Mouse (Mus musculus): Measurements from ENCODE around the gene Mfsd6l.

Mfsd6l gene

DNA sequence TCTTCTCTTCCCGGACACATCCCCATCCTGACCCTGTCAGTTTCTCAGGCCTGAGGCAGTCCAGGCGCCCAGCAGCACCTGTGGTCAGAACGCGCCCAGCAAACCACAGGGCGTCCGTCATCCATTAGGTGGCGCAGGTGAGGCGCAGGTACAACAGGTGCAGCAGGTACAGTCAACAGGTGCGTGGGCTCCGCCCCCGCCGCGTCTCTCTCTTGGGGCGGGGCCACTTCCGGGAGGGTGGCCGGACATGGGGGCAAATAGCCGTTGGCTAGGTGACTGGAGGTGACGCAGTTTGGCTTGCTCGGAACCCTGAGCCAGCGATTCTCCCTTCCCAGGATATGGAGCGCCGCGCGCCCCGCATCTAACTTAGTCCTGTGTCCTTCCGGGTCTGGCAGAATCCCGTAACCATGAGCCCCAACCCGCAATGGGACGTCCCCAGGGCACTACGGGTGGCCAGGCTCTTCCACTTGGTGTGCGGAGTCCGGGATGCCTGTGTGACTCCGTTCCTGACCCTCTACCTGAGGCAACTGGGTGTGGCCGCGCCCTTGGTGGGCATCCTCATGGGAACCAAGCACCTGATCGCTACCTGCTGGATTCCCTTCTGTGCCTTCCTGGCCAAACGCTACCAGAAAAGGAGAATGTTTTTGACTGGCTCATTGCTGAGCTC lies at the start of gene Mfsd6l:
TSS of gene Mfsd6l (plus strand) at position 269 of the 667 bp plus-strand sequence.
- DNase-seq (ENCODE audit: low spot score in 2 of 2) = no peak

DNA sequence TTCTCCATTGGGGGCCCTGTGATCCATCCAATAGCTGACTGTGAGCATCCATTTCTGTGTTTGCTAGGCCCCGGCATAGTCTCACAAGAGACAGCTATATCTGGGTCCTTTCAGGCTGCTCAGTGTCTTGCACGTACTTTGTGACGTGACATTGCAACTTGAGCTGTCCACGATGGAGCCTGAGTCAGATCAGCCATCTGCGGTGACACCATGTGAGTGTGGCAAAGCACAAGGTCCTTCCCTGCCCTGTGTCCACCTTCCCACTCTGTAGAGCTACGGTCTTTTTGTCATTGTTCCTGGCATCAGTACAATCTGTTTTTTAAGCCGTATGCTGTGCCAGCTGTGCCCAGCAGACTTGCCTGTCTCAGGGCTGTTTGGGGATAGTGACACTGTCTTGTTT lies 48.7 kb upstream of the Mfsd6l start:
- no peak for DNase-seq (ENCODE audit: low spot score in 2 of 2)

DNA sequence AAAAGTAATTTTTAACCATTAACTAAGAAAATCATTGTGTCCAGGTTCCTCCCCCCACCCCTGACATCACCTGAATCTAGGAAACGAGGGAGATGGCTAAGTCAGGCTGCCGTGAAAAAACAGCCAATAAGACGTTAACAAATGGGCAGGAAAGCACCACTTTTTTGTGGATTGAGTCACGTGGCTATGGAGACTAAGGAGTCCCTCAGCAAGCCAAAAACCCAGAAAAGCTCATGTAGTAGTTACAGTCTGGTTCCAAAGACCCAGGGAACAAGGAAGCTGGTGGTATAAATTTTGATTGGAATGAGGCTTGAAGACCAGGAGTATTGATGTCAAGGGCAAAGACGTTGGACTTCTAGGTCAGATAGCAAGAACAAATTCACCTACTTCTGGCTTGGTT lies 47.4 kb upstream of the Mfsd6l start:
- no peak for DNase-seq (ENCODE audit: low spot score in 2 of 2)

DNA sequence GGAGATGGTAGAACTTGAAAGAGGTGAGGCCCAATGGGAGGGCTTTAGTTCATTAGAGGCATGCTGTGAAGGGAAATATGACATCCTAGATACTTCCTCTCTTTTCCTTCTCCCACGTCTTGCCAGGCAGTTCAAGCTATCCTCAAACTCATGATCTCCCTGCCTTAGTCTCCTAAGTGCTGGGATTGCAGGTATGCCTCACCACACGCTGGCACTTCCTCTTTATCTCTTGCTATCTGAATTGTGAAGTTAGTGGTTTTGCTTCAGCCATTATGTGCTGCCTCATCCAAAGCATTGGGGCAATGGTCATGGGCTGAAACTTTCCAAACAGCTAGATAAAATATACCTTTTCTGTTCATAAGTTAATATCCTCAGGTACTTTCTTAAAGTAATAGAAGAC lies 46.8 kb upstream of the Mfsd6l start:
- no peak for DNase-seq (ENCODE audit: low spot score in 2 of 2)

DNA sequence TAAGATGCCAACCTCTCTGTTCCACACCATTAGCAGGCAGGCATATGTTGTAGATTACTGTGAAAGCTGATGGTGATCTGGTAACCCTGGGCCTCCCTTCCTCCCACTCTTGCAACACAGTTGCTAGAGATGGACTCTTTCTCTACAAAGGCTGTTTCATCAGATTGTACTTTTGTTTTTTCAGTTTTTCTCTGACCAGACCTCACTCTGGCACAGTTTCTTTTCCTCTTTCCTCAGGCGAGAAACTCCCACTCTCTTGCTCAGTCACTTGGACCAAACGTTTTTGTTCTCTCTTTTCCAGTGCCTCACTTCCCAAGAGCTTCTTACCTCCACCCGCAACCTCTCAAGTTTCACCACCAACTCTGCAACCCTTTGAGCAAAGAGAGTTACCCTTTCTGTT lies 42.0 kb upstream of the Mfsd6l start:
- DNase-seq (ENCODE audit: low spot score in 2 of 2) = no peak

DNA sequence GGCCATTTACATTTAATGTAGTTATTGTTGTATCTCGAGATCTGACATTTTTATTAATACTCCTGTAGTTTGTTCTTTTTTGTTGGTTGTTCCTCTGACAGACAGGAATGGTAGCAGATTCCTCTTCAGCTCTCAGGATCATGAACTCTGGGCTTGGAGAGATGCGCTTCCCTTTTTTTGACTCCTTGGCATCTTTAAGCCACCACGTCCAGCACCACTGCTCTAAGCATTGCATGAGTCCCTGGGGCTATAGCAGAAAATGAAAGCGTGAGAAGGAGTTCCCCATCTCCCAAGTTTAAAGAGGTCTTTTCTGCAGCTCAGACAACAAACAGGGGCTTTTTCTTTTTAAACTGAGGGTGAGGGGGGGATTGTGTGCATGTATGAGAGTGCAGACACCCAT lies 36.6 kb upstream of the Mfsd6l start:
- no peak for DNase-seq (ENCODE audit: low spot score in 2 of 2)

DNA sequence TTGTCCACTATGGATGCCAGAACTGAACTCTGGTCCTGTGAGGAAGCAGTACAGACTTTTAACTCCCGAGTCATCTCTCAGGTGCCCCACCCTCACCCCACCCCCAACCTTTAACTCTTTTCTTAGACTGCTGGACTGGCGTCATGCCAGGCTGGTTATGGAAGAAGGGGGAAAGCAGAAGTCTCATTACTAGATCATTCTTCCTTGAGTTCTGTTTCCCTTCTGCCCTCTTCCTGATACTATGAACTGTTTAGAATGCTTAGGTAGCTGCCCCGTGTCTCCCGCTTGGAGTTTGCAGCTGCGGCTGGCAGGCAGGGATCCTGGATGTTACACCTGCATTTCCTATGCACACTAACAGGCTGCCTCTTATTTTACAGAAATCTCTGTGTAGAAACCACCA lies 36.2 kb upstream of the Mfsd6l start:
- DNase-seq (ENCODE audit: low spot score in 2 of 2) = no peak

DNA sequence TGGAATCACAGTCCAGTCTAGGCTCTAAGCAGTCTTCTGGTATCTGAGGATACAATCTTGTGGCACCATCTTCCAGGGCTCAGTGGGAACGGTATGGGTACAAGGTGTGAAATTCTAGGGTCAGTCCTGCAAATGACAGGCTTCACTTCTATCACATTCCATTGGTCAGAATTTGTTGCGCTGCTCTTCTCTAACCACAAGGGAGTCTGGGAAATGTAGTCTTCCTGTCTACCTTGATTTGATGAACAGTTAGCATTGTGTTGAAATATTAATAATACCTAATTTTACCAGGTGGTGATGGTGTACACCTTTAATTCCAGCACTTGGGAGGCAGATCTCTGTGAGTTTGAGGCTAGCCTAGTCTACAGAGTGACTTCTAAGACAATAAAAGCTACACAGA lies 35.5 kb upstream of the Mfsd6l start:
- no peak for DNase-seq (ENCODE audit: low spot score in 2 of 2)

DNA sequence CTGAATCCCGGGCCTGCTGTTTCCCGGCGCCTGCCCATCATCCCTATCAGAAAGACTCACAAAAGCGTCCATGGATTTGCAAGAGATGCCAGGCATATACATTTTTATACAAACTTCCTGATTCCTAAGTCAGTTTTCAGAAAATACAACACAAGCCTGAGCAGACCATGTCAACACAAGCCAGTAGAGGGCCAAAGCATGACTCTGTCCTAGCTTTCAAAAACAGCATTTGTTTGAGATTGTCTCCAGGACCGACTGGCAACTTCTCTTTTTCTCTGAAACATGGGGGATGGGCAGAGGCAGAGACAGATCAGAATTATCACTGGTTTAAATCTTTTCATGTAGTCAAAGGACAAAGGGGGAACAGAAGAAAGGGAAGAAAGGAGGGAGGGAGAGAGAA lies 34.6 kb upstream of the Mfsd6l start:
- no peak for DNase-seq (ENCODE audit: low spot score in 2 of 2)

DNA sequence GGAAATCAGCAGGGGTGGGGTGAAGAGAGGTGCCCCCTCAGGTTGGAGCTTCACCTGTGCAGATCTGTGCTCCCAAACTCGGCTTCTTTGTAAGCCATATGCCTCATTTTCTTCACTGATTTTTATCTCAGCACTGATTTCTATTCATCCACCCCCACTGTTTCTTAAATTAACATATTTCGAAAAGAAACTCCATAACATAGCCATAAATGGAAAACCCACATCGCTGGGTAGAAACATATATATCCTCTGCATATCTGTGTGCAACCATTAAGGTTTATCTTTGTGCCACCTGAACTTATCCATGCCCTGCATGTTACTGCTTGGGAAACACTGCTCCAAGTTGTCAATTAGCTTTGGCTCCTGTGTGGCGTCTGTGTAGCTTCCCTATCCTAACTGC lies 29.5 kb upstream of the Mfsd6l start:
- no peak for DNase-seq (ENCODE audit: low spot score in 2 of 2)

DNA sequence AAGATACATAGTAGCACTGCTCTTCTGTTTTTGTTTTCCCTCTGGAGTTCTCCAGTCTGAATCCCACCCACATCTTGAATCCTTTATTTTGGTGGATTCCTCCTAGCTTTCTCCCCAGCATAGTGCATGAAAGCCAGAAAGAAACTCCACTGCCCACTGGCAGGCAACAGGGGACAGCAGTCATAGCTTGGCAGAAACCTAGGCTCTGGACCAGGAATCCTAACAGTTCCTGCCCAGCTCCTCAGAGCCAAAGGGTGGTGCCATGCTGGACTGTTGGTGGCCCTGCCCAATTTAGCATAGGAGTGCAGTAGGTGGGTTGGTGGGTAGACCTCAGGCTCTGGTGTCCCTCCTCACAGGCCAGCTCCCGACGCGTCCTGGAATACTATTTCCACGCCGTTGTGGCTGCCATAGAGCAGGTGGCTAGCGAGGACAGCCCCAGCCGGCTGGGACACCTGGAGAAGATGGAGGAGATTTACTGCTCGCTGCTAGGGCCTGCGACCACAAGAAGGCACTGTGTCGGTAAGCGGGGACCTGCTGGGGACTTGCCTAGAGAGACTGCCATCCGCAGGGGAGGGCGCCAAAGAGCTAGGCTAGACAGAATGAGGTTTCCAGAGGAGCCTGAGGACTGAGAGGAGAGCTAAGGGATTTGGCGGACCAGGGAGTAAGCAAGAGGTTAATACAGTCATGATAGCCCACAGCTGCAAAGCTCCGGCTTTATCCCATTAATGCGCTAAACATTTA lies 24.8 kb upstream of the Mfsd6l start:
- DNase-seq (ENCODE audit: low spot score in 2 of 2) = peak in 1 of 2 experiments; percentile 33

DNA sequence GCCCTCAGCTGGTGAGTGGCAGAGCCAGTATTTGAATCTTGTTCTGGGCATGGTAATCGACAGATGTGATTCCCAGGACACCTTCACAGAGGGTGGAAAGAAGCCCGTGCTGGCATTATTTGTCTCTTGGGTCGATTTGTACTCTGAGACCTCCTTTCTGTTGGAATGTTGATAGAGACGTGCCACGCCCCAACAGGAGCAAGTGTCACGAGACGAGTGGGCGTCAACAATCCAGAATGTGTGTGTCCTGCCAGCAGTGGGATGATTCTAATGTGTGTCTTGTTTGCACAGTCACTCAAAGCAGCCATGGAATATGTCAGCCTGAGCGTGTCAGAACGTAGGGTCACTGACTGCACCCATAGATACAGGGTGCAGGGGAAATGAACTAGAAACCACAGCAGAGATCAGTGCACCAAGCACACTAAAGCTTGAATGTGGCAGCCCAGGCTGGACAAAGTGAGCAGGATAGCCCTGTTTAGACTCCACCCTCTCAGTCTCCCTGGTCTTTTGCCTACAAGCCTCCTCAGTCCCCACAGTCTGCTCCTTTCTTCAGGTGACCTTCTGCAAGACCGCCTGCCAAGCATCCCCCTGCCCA lies 23.9 kb upstream of the Mfsd6l start:
- no peak for DNase-seq (ENCODE audit: low spot score in 2 of 2)

DNA sequence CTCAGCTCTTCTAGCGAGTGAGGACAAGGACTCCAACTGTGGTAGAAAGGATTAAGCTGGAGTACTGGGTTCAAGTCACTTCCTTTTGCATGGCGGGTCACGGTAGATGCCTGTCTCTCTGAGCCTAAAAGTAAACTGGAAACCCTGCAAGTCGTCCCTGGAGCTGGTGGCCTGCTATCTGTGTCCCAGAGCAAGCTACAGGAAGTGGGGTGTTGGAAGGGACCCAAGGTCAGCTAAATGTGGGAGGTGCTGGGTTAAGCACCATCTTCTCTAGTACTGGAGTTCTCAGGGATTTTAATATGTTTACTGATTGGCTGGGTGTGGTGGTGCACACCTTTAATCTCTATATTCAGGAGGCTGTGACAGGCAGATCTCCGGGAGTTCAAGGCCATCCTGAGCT lies 23.2 kb upstream of the Mfsd6l start:
- no peak for DNase-seq (ENCODE audit: low spot score in 2 of 2)

DNA sequence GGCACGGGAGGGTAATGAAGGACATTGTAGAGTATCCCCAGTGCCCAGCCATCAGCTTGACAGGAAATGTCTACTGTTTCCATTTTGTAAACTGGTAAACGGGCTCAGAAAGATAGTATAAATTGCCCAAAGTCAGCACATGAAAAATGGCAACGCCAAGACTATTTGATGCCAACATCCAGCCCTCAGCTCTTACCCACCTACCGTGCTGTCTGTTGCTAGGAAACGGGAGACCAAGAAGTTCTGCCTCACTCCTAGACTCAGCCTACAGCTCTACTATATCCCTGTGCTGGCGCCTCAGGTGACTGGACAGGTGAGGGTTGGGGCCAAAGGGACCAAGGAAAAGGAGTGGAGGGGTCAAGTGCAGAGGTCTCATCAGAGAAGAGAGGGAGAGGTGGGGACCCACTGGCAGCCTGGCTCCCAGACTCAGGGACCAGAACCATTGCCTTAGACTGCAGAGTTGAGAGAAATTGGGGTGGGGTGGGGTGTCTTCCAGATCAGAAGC lies 22.0 kb upstream of the Mfsd6l start:
- DNase-seq (ENCODE audit: low spot score in 2 of 2) = no peak

DNA sequence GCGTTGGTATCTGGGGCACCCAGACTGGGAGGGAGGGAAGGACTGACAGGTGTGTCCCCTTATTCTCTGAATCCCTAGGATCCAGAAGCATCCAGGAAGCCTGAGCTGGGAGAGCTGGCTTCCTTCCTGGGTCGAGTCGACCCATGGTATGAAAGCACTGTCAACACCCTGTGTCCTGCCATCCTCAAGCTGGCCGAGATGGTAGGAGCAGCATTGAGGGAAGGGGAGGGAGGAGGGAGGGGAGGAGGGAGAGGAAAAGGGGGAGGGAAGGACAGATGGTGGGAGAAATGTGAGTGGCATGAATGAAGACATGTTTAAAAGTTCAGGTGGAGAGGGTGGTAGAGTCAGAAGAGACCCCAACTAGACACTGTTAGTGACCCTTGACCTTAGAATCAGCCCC lies 20.0 kb upstream of the Mfsd6l start:
- DNase-seq (ENCODE audit: low spot score in 2 of 2) = no peak

DNA sequence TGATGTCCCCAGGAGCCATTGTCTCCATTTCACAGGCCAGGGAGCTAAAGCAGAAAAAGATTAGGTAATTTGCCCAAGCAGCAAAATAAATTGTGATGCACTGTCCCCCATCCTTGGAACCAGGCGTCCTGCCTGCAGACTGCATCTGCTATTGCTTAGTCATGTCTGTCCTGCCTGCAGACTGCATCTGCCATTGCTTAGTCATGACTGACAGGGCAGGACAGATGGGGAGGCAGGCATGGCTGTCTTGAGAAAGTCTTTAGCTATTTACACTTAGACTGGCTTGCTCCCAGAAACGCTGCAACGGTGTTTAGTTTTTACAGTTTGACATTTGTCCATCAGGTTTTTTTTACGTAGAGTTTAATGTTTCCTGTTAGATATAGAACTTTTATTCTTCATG lies 19.5 kb upstream of the Mfsd6l start:
- DNase-seq (ENCODE audit: low spot score in 2 of 2) = no peak

DNA sequence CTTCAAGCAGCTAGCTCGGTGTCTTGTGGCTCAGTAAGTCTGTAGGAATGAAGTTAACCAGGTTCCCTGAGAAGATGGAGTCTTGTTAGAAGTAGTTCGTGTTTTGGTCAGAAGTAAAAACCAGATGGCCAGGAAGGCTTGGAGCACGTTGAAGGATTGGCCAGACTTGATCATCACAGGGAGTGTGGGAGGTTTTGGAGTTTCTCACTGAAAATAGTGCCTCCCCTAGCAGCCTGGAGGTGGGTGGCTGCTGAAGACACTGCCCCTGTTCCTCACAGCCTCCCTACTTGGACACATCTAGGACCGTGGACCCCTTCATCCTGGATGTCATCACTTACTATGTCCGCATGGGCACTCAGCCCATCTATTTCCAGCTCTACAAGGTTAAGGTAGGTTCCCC lies 16.4 kb upstream of the Mfsd6l start:
- DNase-seq (ENCODE audit: low spot score in 2 of 2) = no peak

DNA sequence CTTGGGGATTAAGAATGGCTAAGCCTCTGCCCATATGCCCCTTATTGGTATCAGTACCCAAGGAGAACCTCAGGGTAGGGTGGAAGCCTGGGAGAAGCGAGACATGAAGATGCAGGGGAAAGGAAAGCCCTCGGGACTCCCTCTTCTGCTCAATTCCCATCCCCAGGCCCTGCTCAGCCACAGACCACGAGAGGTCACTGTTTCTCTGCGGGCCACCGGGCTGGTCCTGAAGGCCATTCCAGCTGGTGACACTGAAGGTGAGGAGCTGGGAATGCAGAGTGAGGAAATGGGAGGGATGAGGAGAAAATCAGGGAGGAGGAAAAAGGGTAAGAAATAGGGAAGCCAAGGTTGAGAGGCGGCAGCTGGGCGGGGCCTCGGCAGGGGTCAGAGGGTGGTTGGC lies 11.4 kb upstream of the Mfsd6l start:
- no peak for DNase-seq (ENCODE audit: low spot score in 2 of 2)

DNA sequence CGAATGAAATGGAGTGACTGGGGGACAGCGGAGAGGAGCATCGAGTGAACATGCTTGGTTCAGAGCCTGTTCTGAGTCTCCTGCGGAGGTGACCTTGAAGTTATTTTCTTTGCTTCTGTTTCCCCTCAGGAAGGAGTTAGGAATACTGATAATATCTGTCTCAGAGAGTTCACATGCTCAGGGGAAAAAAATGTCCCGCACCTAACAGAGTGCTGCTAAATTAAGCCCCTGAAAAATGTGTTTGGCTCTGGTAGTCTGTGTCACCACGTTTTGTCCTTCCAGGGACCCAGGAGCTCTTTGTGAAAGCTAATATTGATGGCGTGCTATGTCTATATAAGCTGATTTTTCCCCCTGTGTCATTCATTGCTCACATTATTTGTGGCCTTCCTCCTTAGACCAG lies 10.8 kb upstream of the Mfsd6l start:
- no peak for DNase-seq (ENCODE audit: low spot score in 2 of 2)

DNA sequence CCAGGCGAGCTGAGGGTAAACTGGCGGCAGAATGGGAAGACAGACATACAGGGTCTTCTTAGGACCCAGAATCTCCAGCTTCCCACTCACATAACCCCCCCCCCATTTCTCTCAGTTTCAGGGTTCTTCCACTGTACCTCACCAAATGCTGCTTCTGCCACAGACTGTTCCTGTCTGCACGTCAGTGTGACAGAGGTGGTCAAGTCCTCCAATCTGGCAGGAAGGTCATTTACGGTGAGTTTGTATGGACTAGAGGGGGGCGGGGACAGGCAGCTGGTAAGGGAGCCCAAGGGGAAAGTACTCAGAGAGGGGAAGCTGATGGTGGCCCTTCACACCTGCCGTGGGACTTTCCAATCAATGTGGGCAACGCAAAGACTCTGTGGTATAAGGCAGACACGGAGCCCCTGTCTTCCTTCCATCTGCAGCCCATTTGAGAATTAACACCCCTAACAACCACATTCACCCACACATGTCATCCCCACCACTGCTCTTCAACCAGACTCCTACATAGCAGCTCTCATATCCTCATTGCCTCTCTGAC lies 10.2 kb upstream of the Mfsd6l start:
- DNase-seq (ENCODE audit: low spot score in 2 of 2) = no peak

DNA sequence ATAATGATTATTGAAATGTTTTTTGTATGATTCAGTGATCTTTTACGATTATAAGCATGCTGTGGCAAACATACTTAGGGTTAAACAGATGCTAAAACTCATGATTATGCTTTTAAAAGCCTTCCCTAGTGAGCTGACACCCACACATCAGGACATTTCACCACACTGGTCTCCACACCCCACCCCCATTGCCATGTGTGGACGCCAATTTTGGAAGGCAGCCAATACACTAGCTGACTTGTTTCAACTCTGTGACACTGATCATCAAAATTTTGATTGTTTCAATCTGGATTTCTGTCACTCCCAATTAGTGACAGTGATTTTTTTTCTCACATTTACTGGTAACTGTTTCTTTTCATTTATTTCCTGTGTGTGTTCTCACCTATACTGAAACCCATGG lies 8.5 kb upstream of the Mfsd6l start:
- DNase-seq (ENCODE audit: low spot score in 2 of 2) = no peak

DNA sequence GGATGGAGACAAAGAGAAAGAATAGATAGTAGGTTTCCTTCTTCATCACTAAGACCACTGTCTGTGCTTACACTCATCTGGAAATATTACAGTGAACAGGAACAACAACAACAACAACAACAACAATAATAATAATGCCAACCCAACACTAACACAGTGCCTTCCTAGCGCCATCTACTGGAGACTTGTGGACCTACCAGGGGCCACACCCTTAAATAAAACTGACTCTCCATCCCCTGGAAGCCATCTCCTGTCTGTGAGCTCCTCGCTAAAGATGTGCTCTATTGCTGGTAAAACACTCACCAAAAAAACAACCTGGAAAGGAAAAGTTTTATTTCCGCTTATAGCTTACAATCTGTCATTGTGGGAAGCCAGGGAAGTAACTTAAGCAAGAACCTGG lies 6.4 kb upstream of the Mfsd6l start:
- no peak for DNase-seq (ENCODE audit: low spot score in 2 of 2)

DNA sequence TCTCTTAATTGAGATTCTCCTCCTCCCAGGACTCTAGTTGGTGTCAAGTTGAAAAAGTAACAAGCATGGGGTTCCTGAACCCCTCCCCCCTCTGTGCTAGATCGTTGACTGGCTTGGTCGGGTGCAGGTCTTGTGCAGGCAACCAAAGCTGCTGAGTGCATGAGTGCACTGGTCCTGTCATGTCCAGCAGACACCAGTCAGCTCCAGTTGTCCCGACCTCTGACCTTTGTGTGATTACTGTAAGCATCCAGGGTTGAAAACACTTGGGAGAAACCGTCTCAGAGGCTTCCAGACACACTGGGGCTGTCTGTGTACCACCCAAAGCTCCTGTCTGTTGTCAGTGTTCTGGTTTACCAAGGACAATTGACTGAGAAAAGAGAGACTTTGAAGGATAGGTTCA lies 5.6 kb upstream of the Mfsd6l start:
- DNase-seq (ENCODE audit: low spot score in 2 of 2) = no peak
